Mouse (Mus musculus) gastrocnemius, postnatal 14 days (tissue): ENCODE data around the gene Trem3. TPM values are rescaled to one million over a fixed set of nuclear protein-coding genes. Genes with fewer than 3 reads are reported as not detected.

Experiments used
- total RNA-seq, 2 experiments: library from RNA; stranded (reverse); gene quantifications; 2 replicates each; pipeline ENCODE4 v1.2.3; 2021

The Trem3 gene
- total RNA-seq, 2 experiments from 2014 or later = not detected

Other genes with a start within 250 kb of the Trem3 start
- not detected for gene 1700122O11Rik, start 209.5 kb upstream of the Trem3 start, total RNA-seq
- not detected for gene 1700067P10Rik, start 158.5 kb upstream of the Trem3 start, total RNA-seq
- gene 9830107B12Rik, start 101.5 kb upstream of the Trem3 start, total RNA-seq = under 1 TPM in 1 of 2 experiments, not detected in 1; 0.10 TPM
- not detected for gene A530064D06Rik, start 80.5 kb upstream of the Trem3 start, total RNA-seq
- gene Trem1, start 15.0 kb upstream of the Trem3 start, total RNA-seq = not detected
- gene Treml4, start 16.5 kb downstream of the Trem3 start, total RNA-seq = not detected
- under 1 TPM; 0.10 to 0.11 TPM for gene Treml2, start 51.7 kb downstream of the Trem3 start, total RNA-seq
- gene B430306N03Rik, start 68.4 kb downstream of the Trem3 start, total RNA-seq = under 1 TPM; 0.06 to 0.07 TPM
- gene Trem2, start 98.6 kb downstream of the Trem3 start, total RNA-seq = under 1 TPM; 0.66 to 0.94 TPM
- not detected for gene Treml1, start 112.1 kb downstream of the Trem3 start, total RNA-seq
- gene Nfya, start 162.1 kb downstream of the Trem3 start, total RNA-seq = 1 to 10 TPM; 9.1 to 9.3 TPM
- gene Oard1, start 162.2 kb downstream of the Trem3 start, total RNA-seq = 1 to 10 TPM; 7.4 to 8.3 TPM
- 100 to 1,000 TPM; 589 to 629 TPM for gene Apobec2, start 185.2 kb downstream of the Trem3 start, total RNA-seq
- gene Tspo2, start 203.7 kb downstream of the Trem3 start, total RNA-seq = under 1 TPM; 0.44 to 0.72 TPM
- not detected for gene Unc5cl, start 207.1 kb downstream of the Trem3 start, total RNA-seq